Comparison of ENCODE assay signal across 14 mouse cellular contexts in genomic region chr10:67372569-67373161, GRCm38 (mm10).
A peak's percentile ranks its signal among the peaks of the same experiment; 100 is the strongest.
DNase-seq lines count a peak whose midpoint lies in the region; ATAC-seq and TF ChIP-seq lines count a peak whose summit lies in the region.
"Had no signal": no experiment of that assay in that cellular context is flagged by ENCODE, and none has a peak within 500 bp of the region (broad histone marks: within the 10 kb centered on the region; RNA-seq: fewer than 3 reads in every experiment).

No protein-coding gene starts in this region.

- H3K4me3 ChIP-seq in hindbrain, embryonic 12.5 days = no peak overlapping the region
- H3K4me3 ChIP-seq in hindbrain, postnatal 0 days (ENCODE audit: low read length) = no peak overlapping the region
- H3K4me3 ChIP-seq in midbrain, embryonic 11.5 days (ENCODE audit: low read depth, low read length) = no peak overlapping the region
- no peak overlapping the region for H3K4me3 ChIP-seq in midbrain, embryonic 16.5 days (ENCODE audit: low read depth, low read length)
- H3K4me3 ChIP-seq in limb, embryonic 10.5 days = no peak overlapping the region; the same call in 1 of the 2 replicates
- H3K4me3 ChIP-seq: embryonic facial prominence, embryonic 12.5 days; forebrain, embryonic 12.5 days; gastrocnemius, adult 2 months; midbrain, embryonic 10.5 days had no signal

- WGBS in hindbrain, embryonic 12.5 days = 38% methylated on average over 13 of the region's 13 CpGs
- WGBS in hindbrain, postnatal 0 days = 44% methylated on average over 13 of the region's 13 CpGs
- 73% methylated on average over 13 of the region's 13 CpGs for WGBS in midbrain, embryonic 11.5 days
- 51% methylated on average over 13 of the region's 13 CpGs for WGBS in midbrain, embryonic 16.5 days
- 20% methylated on average over 13 of the region's 13 CpGs for WGBS in limb, embryonic 10.5 days

- H3K9me3 ChIP-seq in hindbrain, embryonic 12.5 days (replicated peaks) = no peaks in the 10 kb centered on the region
- H3K9me3 ChIP-seq in hindbrain, postnatal 0 days (ENCODE audit: low read length) = 0 out of 2 replicates have a peak, but pooled peaks cover 3% of the 10 kb centered on the region
- no peaks in the 10 kb centered on the region for H3K9me3 ChIP-seq in midbrain, embryonic 11.5 days (ENCODE audit: control insufficient read depth, low read length)
- no peaks in the 10 kb centered on the region; the same call in 1 of the 2 replicates for H3K9me3 ChIP-seq in midbrain, embryonic 16.5 days (replicated peaks; ENCODE audit: control insufficient read depth, low read length, poor library complexity, severe bottlenecking)
- H3K9me3 ChIP-seq in limb, embryonic 10.5 days (replicated peaks) = no peaks in the 10 kb centered on the region
- H3K9me3 ChIP-seq: embryonic facial prominence, embryonic 12.5 days; forebrain, embryonic 12.5 days; midbrain, embryonic 10.5 days had no signal

- 0 out of 2 replicates have a peak overlapping the region, but pooled peaks have one; percentile 13 for H3K4me2 ChIP-seq in hindbrain, embryonic 12.5 days (replicated peaks)
- no peak overlapping the region for H3K4me2 ChIP-seq in hindbrain, postnatal 0 days (ENCODE audit: low read depth, low read length)
- H3K4me2 ChIP-seq in midbrain, embryonic 11.5 days = no peak overlapping the region
- H3K4me2 ChIP-seq in midbrain, embryonic 16.5 days (ENCODE audit: low read length) = no peak overlapping the region
- H3K4me2 ChIP-seq: embryonic facial prominence, embryonic 12.5 days; forebrain, embryonic 12.5 days had no signal

- no peaks in the 10 kb centered on the region for H3K27me3 ChIP-seq in hindbrain, embryonic 12.5 days
- H3K27me3 ChIP-seq in hindbrain, postnatal 0 days (ENCODE audit: insufficient read depth, low read length) = no peaks in the 10 kb centered on the region
- no peaks in the 10 kb centered on the region for H3K27me3 ChIP-seq in midbrain, embryonic 11.5 days (ENCODE audit: control insufficient read depth, insufficient read depth, low read length)
- no peaks in the 10 kb centered on the region for H3K27me3 ChIP-seq in midbrain, embryonic 16.5 days (ENCODE audit: control insufficient read depth, insufficient read depth, low read depth, low read length)
- no peaks in the 10 kb centered on the region for H3K27me3 ChIP-seq in limb, embryonic 10.5 days (ENCODE audit: low read depth, poor library complexity, severe bottlenecking)
- H3K27me3 ChIP-seq: embryonic facial prominence, embryonic 12.5 days; forebrain, embryonic 12.5 days had no signal

- no peak for ATAC-seq in hindbrain, embryonic 12.5 days (ENCODE audit: low FRiP score)
- no peak for ATAC-seq in hindbrain, postnatal 0 days
- ATAC-seq in midbrain, embryonic 11.5 days (ENCODE audit: low FRiP score) = no peak
- ATAC-seq in midbrain, embryonic 16.5 days = no peak

- no peak for DNase-seq in hindbrain, postnatal 0 days (ENCODE audit: low spot score)
- DNase-seq in midbrain, embryonic 11.5 days (ENCODE audit: low spot score, missing footprints) = peak; percentile 73
- DNase-seq in kidney, adult 8-10 months = peak; percentile 38 to 57
- DNase-seq in limb, embryonic 10.5 days (ENCODE audit: low spot score) = peak; percentile 47
- DNase-seq in urinary bladder, postnatal 14 days (ENCODE audit: low spot score) = no peak
- DNase-seq in Muller cell, postnatal 12 days (ENCODE audit: inconsistent ontology term) = no peak
- DNase-seq: cerebellum, adult 2 months; gastrocnemius, adult 2 months had no signal

- H3K27ac ChIP-seq in hindbrain, embryonic 12.5 days = no peak overlapping the region
- no peak overlapping the region for H3K27ac ChIP-seq in hindbrain, postnatal 0 days
- no peak overlapping the region for H3K27ac ChIP-seq in midbrain, embryonic 11.5 days (ENCODE audit: low read depth, low read length)
- H3K27ac ChIP-seq in midbrain, embryonic 16.5 days (ENCODE audit: low read length) = no peak overlapping the region
- peak overlapping the region; percentile 50 for H3K27ac ChIP-seq in limb, embryonic 10.5 days
- H3K27ac ChIP-seq: embryonic facial prominence, embryonic 12.5 days; forebrain, embryonic 12.5 days; gastrocnemius, adult 2 months; liver, embryonic 14.5 days; midbrain, embryonic 10.5 days had no signal

- H3K36me3 ChIP-seq in hindbrain, embryonic 12.5 days = no peaks in the 10 kb centered on the region
- H3K36me3 ChIP-seq in hindbrain, postnatal 0 days (ENCODE audit: insufficient read depth, low read length) = no peaks in the 10 kb centered on the region
- no peaks in the 10 kb centered on the region for H3K36me3 ChIP-seq in midbrain, embryonic 11.5 days (ENCODE audit: control insufficient read depth, insufficient read depth, low read length)
- no peaks in the 10 kb centered on the region for H3K36me3 ChIP-seq in midbrain, embryonic 16.5 days (ENCODE audit: control insufficient read depth, insufficient read depth, low read length)
- no peaks in the 10 kb centered on the region for H3K36me3 ChIP-seq in limb, embryonic 10.5 days
- H3K36me3 ChIP-seq: embryonic facial prominence, embryonic 12.5 days; forebrain, embryonic 12.5 days; midbrain, embryonic 10.5 days had no signal

- H3K9ac ChIP-seq in hindbrain, embryonic 12.5 days = no peak overlapping the region
- H3K9ac ChIP-seq in hindbrain, postnatal 0 days (replicated peaks; ENCODE audit: low read length) = no peak overlapping the region
- no peak overlapping the region for H3K9ac ChIP-seq in midbrain, embryonic 11.5 days (ENCODE audit: low read length)
- no peak overlapping the region for H3K9ac ChIP-seq in midbrain, embryonic 16.5 days (ENCODE audit: low read depth, low read length)
- H3K9ac ChIP-seq: embryonic facial prominence, embryonic 12.5 days; forebrain, embryonic 12.5 days; liver, embryonic 14.5 days had no signal

- 0 out of 2 replicates have a peak, but pooled peaks cover 7% of the 10 kb centered on the region for H3K4me1 ChIP-seq in hindbrain, embryonic 12.5 days
- no peaks in the 10 kb centered on the region for H3K4me1 ChIP-seq in hindbrain, postnatal 0 days (ENCODE audit: insufficient read depth, low read length)
- H3K4me1 ChIP-seq in midbrain, embryonic 11.5 days (ENCODE audit: control insufficient read depth, insufficient read depth, low read length) = 0 out of 2 replicates have a peak, but pooled peaks cover 2% of the 10 kb centered on the region
- H3K4me1 ChIP-seq in midbrain, embryonic 16.5 days (ENCODE audit: control insufficient read depth, insufficient read depth, low read length) = no peaks in the 10 kb centered on the region
- H3K4me1 ChIP-seq in limb, embryonic 10.5 days = peaks cover 25% of the 10 kb centered on the region
- H3K4me1 ChIP-seq: embryonic facial prominence, embryonic 12.5 days had no signal

- TF ChIP-seq CTCF in hindbrain, postnatal 0 days (IDR thresholded peaks at IDR 0.05; ENCODE audit: low read depth) = no peak

Comparison
In these comparisons a context has a peak if more than half of its experiments do, and no peak if none do; other contexts are left out.
1. DNase-seq: peak in midbrain, embryonic 11.5 days (single experiment), kidney, adult 8-10 months (2 of 2) and limb, embryonic 10.5 days (single experiment); none in hindbrain, postnatal 0 days (single experiment), urinary bladder, postnatal 14 days (single experiment) and Muller cell, postnatal 12 days (single experiment).